ENCODE assay signal across 20 mouse cellular contexts in genomic region chr11:51949919-51950318, GRCm38 (mm10). TPM values are rescaled to one million over a fixed set of nuclear protein-coding genes. Genes with fewer than 3 reads are reported as not detected.
DNase-seq lines count a peak whose midpoint lies in the region; ATAC-seq and TF ChIP-seq lines count a peak whose summit lies in the region.
"Had no signal": no experiment of that assay in that cellular context is flagged by ENCODE, and none has a peak within 500 bp of the region (broad histone marks: within the 10 kb centered on the region; RNA-seq: fewer than 3 reads in every experiment).

No protein-coding gene starts in this region.

- intact Hi-C loops in gastrocnemius, adult 2 months (cut with DNase I): no loop called here

- H3K27me3 ChIP-seq in forebrain, postnatal 0 days (ENCODE audit: insufficient read depth, low read length): no peaks in the 10 kb centered on the region
- H3K27me3 ChIP-seq: embryonic facial prominence, embryonic 12.5 days; forebrain, embryonic 15.5 days; limb, embryonic 13.5 days; lung, embryonic 15.5 days; neural tube, embryonic 15.5 days had no signal

- H3K27ac ChIP-seq in gastrocnemius, adult 2 months: no peak overlapping the region
- H3K27ac ChIP-seq in forebrain, postnatal 0 days (ENCODE audit: low read depth, low read length): no peak overlapping the region
- H3K27ac ChIP-seq: embryonic facial prominence, embryonic 12.5 days; forebrain, embryonic 15.5 days; limb, embryonic 13.5 days; liver, embryonic 13.5 days; lung, embryonic 15.5 days; neural tube, embryonic 15.5 days had no signal

- no peak for ATAC-seq in forebrain, postnatal 0 days
- ATAC-seq: forebrain, embryonic 15.5 days; hindbrain, embryonic 16.5 days; intestine, postnatal 0 days had no signal

- no peak overlapping the region for H3K9ac ChIP-seq in forebrain, postnatal 0 days
- H3K9ac ChIP-seq: embryonic facial prominence, embryonic 12.5 days; forebrain, embryonic 15.5 days; limb, embryonic 13.5 days; liver, embryonic 13.5 days; lung, embryonic 15.5 days; neural tube, embryonic 15.5 days had no signal

- H3K9me3 ChIP-seq in forebrain, postnatal 0 days (ENCODE audit: low read length): no peaks in the 10 kb centered on the region
- H3K9me3 ChIP-seq: forebrain, embryonic 15.5 days; limb, embryonic 13.5 days; liver, embryonic 13.5 days; lung, embryonic 15.5 days; neural tube, embryonic 15.5 days had no signal

- no peaks in the 10 kb centered on the region for H3K4me1 ChIP-seq in forebrain, postnatal 0 days (ENCODE audit: insufficient read depth)
- H3K4me1 ChIP-seq: lung, embryonic 15.5 days had no signal

- H3K36me3 ChIP-seq in forebrain, postnatal 0 days (ENCODE audit: insufficient read depth): no peaks in the 10 kb centered on the region
- H3K36me3 ChIP-seq: embryonic facial prominence, embryonic 12.5 days; forebrain, embryonic 15.5 days; limb, embryonic 13.5 days; liver, embryonic 13.5 days; lung, embryonic 15.5 days; neural tube, embryonic 15.5 days had no signal

- 91% methylated on average over 9 of the region's 9 CpGs for WGBS in forebrain, postnatal 0 days

- TF ChIP-seq CTCF in gastrocnemius, adult 2 months (IDR thresholded peaks at IDR 0.05): 0 out of 2 replicates have a peak, but pooled peaks have one; percentile 12
- TF ChIP-seq CTCF in forebrain, postnatal 0 days (IDR thresholded peaks at IDR 0.05; ENCODE audit: low read depth): no peak

- DNase-seq in gastrocnemius, adult 2 months: no peak
- no peak for DNase-seq in gastrocnemius, adult 18-20 months (ENCODE audit: low spot score)
- DNase-seq in spleen, postnatal 36 days (ENCODE audit: low spot score in 2 of 2): peak; percentile 35 to 52
- no peak for DNase-seq in spleen, adult 12 weeks (ENCODE audit: low spot score)
- peak; percentile 87 for DNase-seq in thymus, postnatal 0 days (ENCODE audit: low spot score)
- DNase-seq in right cerebral cortex, postnatal 14 days: no peak
- DNase-seq in B cell, adult 2 months: no peak
- DNase-seq in forebrain, postnatal 0 days: no peak
- DNase-seq: cerebellum, adult 9-10 months; heart, postnatal 4 days; liver, embryonic 13.5 days; midbrain, embryonic 14.5 days had no signal

- H3K4me3 ChIP-seq in gastrocnemius, adult 2 months: no peak overlapping the region
- H3K4me3 ChIP-seq in forebrain, postnatal 0 days (ENCODE audit: low read depth, low read length): no peak overlapping the region
- H3K4me3 ChIP-seq: embryonic facial prominence, embryonic 12.5 days; forebrain, embryonic 15.5 days; limb, embryonic 13.5 days; liver, embryonic 13.5 days; lung, embryonic 15.5 days; neural tube, embryonic 15.5 days had no signal

- no peak overlapping the region for H3K4me2 ChIP-seq in forebrain, postnatal 0 days (ENCODE audit: low read depth)
- H3K4me2 ChIP-seq: embryonic facial prominence, embryonic 12.5 days; forebrain, embryonic 15.5 days; heart, embryonic 11.5 days; limb, embryonic 13.5 days; liver, embryonic 13.5 days; lung, embryonic 15.5 days; neural tube, embryonic 15.5 days had no signal

RNA-seq across cellular contexts. Expression of gene Cdkn2aipnl, which starts 17.5 kb away (rescaled TPM):
- total RNA-seq in gastrocnemius, adult 2 months (2021): 10 to 100 TPM; 16.9 to 30.0 TPM
- 10 to 100 TPM; 24.3 to 27.2 TPM for total RNA-seq in gastrocnemius, adult 18-20 months (2021)
- 177 and 196 TPM in 2 replicates for polyA plus RNA-seq in thymus, postnatal 0 days (2015; fragmentation: Nextera tagmentation; extraction: Ambion mirVana)
- 95.5 and 107 TPM in 2 replicates for total RNA-seq in forebrain, postnatal 0 days (2014; rRNA removed)
- polyA plus RNA-seq in forebrain, postnatal 0 days (2015; fragmentation: Nextera tagmentation; extraction: Ambion mirVana): 121 and 133 TPM in 2 replicates

RNA-seq across cellular contexts. Expression of gene Ube2b, which starts 50.6 kb away (rescaled TPM):
- total RNA-seq in gastrocnemius, adult 2 months (2021): 100 to 1,000 TPM; 519 to 559 TPM
- 100 to 1,000 TPM; 574 to 604 TPM for total RNA-seq in gastrocnemius, adult 18-20 months (2021)
- polyA plus RNA-seq in thymus, postnatal 0 days (2015; fragmentation: Nextera tagmentation; extraction: Ambion mirVana): 287 and 292 TPM in 2 replicates
- 148 and 162 TPM in 2 replicates for total RNA-seq in forebrain, postnatal 0 days (2014; rRNA removed)
- polyA plus RNA-seq in forebrain, postnatal 0 days (2015; fragmentation: Nextera tagmentation; extraction: Ambion mirVana): 244 and 249 TPM in 2 replicates

RNA-seq across cellular contexts. Expression of gene Cdkl3, which starts 54.1 kb away (rescaled TPM):
- 1 to 10 TPM; 1.5 to 3.2 TPM for total RNA-seq in gastrocnemius, adult 2 months (2021)
- total RNA-seq in gastrocnemius, adult 18-20 months (2021): 1 to 10 TPM; 3.0 to 4.6 TPM
- 9.5 and 12.2 TPM in 2 replicates for polyA plus RNA-seq in thymus, postnatal 0 days (2015; fragmentation: Nextera tagmentation; extraction: Ambion mirVana)
- total RNA-seq in forebrain, postnatal 0 days (2014; rRNA removed): 33.2 and 35.5 TPM in 2 replicates
- polyA plus RNA-seq in forebrain, postnatal 0 days (2015; fragmentation: Nextera tagmentation; extraction: Ambion mirVana): 40.4 and 45.1 TPM in 2 replicates

Comparison
In these comparisons a context has a peak if more than half of its experiments do, and no peak if none do; other contexts are left out.
1. DNase-seq: peak in spleen, postnatal 36 days (2 of 2) and thymus, postnatal 0 days (single experiment); none in gastrocnemius, adult 2 months (single experiment), gastrocnemius, adult 18-20 months (single experiment), spleen, adult 12 weeks (single experiment), right cerebral cortex, postnatal 14 days (single experiment), B cell, adult 2 months (0 of 2) and forebrain, postnatal 0 days (single experiment).